26 mouse cellular contexts compared by ENCODE assay signal in genomic region chr5:5163823-5164222, GRCm38 (mm10).
DNase-seq lines count a peak whose midpoint lies in the region; ATAC-seq and TF ChIP-seq lines count a peak whose summit lies in the region.
"Had no signal": no experiment of that assay in that cellular context is flagged by ENCODE, and none has a peak within 500 bp of the region (broad histone marks: within the 10 kb centered on the region; RNA-seq: fewer than 3 reads in every experiment).

No protein-coding gene starts in this region.

- TF ChIP-seq CTCF in layer of hippocampus, adult 2 months (conservative IDR thresholded peaks at IDR 0.05): no peak
- TF ChIP-seq CTCF in embryonic fibroblast, embryonic 13.5 days (IDR thresholded peaks at IDR 0.05; ENCODE audit: borderline replicate concordance, insufficient read depth, low read length): no peak

- H3K27ac ChIP-seq in layer of hippocampus, adult 2 months: peak overlapping the region; percentile 66; the same call in 1 of the 2 replicates
- peak overlapping the region; percentile 73 for H3K27ac ChIP-seq in embryonic fibroblast, embryonic 13.5 days (ENCODE audit: insufficient read depth, low read length)
- no peak overlapping the region for H3K27ac ChIP-seq in liver, embryonic 11.5 days (ENCODE audit: low read depth, low read length)
- no peak overlapping the region for H3K27ac ChIP-seq in midbrain, embryonic 13.5 days
- H3K27ac ChIP-seq: embryonic facial prominence, embryonic 10.5 days; embryonic facial prominence, embryonic 12.5 days; forebrain, embryonic 10.5 days; forebrain, embryonic 12.5 days had no signal

- 81% methylated on average over 2 of the region's 2 CpGs for WGBS in liver, embryonic 11.5 days
- 93% methylated on average over 2 of the region's 2 CpGs for WGBS in midbrain, embryonic 13.5 days

- H3K27me3 ChIP-seq in liver, embryonic 11.5 days (replicated peaks; ENCODE audit: control insufficient read depth, insufficient read depth, low read length): no peaks in the 10 kb centered on the region
- no peaks in the 10 kb centered on the region for H3K27me3 ChIP-seq in midbrain, embryonic 13.5 days
- H3K27me3 ChIP-seq: CH12.LX; embryonic facial prominence, embryonic 12.5 days; forebrain, embryonic 12.5 days had no signal

- no peak overlapping the region for H3K9ac ChIP-seq in liver, embryonic 11.5 days (ENCODE audit: low read depth, low read length)
- no peak overlapping the region for H3K9ac ChIP-seq in midbrain, embryonic 13.5 days (replicated peaks)
- H3K9ac ChIP-seq: embryonic facial prominence, embryonic 12.5 days; forebrain, embryonic 12.5 days had no signal

- no peak for DNase-seq in layer of hippocampus, adult 2 months (ENCODE audit: low spot score in 2 of 2)
- no peak for DNase-seq in layer of hippocampus, adult 8-10 months (ENCODE audit: low spot score in 2 of 2)
- peak; percentile 63 for DNase-seq in NIH3T3 (ENCODE audit: low read depth)
- no peak for DNase-seq in liver, embryonic 11.5 days (ENCODE audit: low spot score)
- DNase-seq: adrenal gland, adult 8-10 months; adrenal gland, postnatal 14 days; adrenal gland, postnatal 36 days; B cell, adult 2 months; cerebellum, adult 11-12 months; cerebellum, adult 2 months; cerebellum, adult 9-10 months; cerebellum, postnatal 10 days; cerebellum, postnatal 25 days had no signal

- no peak for ATAC-seq in liver, embryonic 11.5 days (replicated peaks; ENCODE audit: low FRiP score)
- ATAC-seq in midbrain, embryonic 13.5 days: no peak
- ATAC-seq: activated CD4-positive, CD25-positive, alpha-beta regulatory T cell, adult 4 months; CD4-positive, CD25-positive, alpha-beta regulatory T cell, adult 4 months; forebrain, embryonic 14.5 days; forebrain, embryonic 16.5 days had no signal

- TF ChIP-seq POLR2A in embryonic fibroblast, embryonic 13.5 days (IDR thresholded peaks at IDR 0.05; ENCODE audit: low read depth, low read length): no peak

- H3K9me3 ChIP-seq in liver, embryonic 11.5 days (ENCODE audit: control insufficient read depth, low read length): no peaks in the 10 kb centered on the region
- no peaks in the 10 kb centered on the region; the same call in 1 of the 2 replicates for H3K9me3 ChIP-seq in midbrain, embryonic 13.5 days
- H3K9me3 ChIP-seq: embryonic facial prominence, embryonic 10.5 days; embryonic facial prominence, embryonic 12.5 days; forebrain, embryonic 10.5 days; forebrain, embryonic 12.5 days; G1E had no signal

- H3K4me1 ChIP-seq in embryonic fibroblast, embryonic 13.5 days (ENCODE audit: control insufficient read depth, insufficient read depth, low read length): peaks cover 4% of the 10 kb centered on the region; the same call in 1 of the 2 replicates
- H3K4me1 ChIP-seq in liver, embryonic 11.5 days (replicated peaks; ENCODE audit: control insufficient read depth, insufficient read depth, low read length): no peaks in the 10 kb centered on the region
- H3K4me1 ChIP-seq in midbrain, embryonic 13.5 days (replicated peaks): 0 out of 2 replicates have a peak, but pooled peaks cover 5% of the 10 kb centered on the region
- H3K4me1 ChIP-seq: embryonic facial prominence, embryonic 10.5 days; embryonic facial prominence, embryonic 12.5 days; forebrain, embryonic 10.5 days had no signal

- H3K4me3 ChIP-seq in layer of hippocampus, adult 2 months: no peak overlapping the region
- no peak overlapping the region for H3K4me3 ChIP-seq in embryonic fibroblast, embryonic 13.5 days (ENCODE audit: insufficient read depth, low read length)
- H3K4me3 ChIP-seq in liver, embryonic 11.5 days (ENCODE audit: low read depth, low read length): no peak overlapping the region
- no peak overlapping the region for H3K4me3 ChIP-seq in midbrain, embryonic 13.5 days (replicated peaks)
- H3K4me3 ChIP-seq: embryonic facial prominence, embryonic 10.5 days; embryonic facial prominence, embryonic 12.5 days; erythroblast, embryonic 14.5 days; forebrain, embryonic 10.5 days; forebrain, embryonic 12.5 days had no signal

- no peaks in the 10 kb centered on the region for H3K36me3 ChIP-seq in liver, embryonic 11.5 days (ENCODE audit: control insufficient read depth, insufficient read depth, low read length)
- H3K36me3 ChIP-seq in midbrain, embryonic 13.5 days: no peaks in the 10 kb centered on the region
- H3K36me3 ChIP-seq: embryonic facial prominence, embryonic 10.5 days; embryonic facial prominence, embryonic 12.5 days; forebrain, embryonic 10.5 days; forebrain, embryonic 12.5 days; G1E had no signal

- H3K4me2 ChIP-seq in liver, embryonic 11.5 days: no peak overlapping the region
- H3K4me2 ChIP-seq in midbrain, embryonic 13.5 days (replicated peaks): no peak overlapping the region
- H3K4me2 ChIP-seq: embryonic facial prominence, embryonic 12.5 days; forebrain, embryonic 12.5 days had no signal

Comparison
In these comparisons a context has a peak if more than half of its experiments do, and no peak if none do; other contexts are left out.
1. H3K27ac ChIP-seq: peak in layer of hippocampus, adult 2 months (single experiment) and embryonic fibroblast, embryonic 13.5 days (single experiment); none in liver, embryonic 11.5 days (single experiment) and midbrain, embryonic 13.5 days (single experiment).